Mouse (Mus musculus) forebrain, embryonic 10.5 days (tissue): ENCODE measurements around the gene Zdhhc17. TPM values are rescaled to one million over a fixed set of nuclear protein-coding genes. Genes with fewer than 3 reads are reported as not detected.

Experiments used
- DNase-seq: peaks from one replicate; pipeline ENCODE4 v3.0.0-alpha.2; 2017; ENCODE audit warnings: low spot score; ENCODE audit errors: extremely low spot score
- H3K27ac ChIP-seq: fragments of 300-500 bp; sonication (generic); 2 replicates; pipeline ENCODE4 v1.5.1; 2016; ENCODE audit warnings: mild to moderate bottlenecking
- H3K27me3 ChIP-seq: fragments of 300-500 bp; sonication (generic); 2 replicates; pipeline ENCODE4 v1.6.1; 2016; ENCODE audit warnings: mild to moderate bottlenecking; ENCODE audit not compliant: poor library complexity, severe bottlenecking
- H3K36me3 ChIP-seq: fragments of 300-500 bp; sonication (generic); replicated peaks from 2 replicates; pipeline ENCODE4 v1.6.1; 2016; ENCODE audit warnings: mild to moderate bottlenecking, moderate library complexity
- H3K4me1 ChIP-seq: fragments of 300-500 bp; sonication (generic); 2 replicates; pipeline ENCODE4 v1.6.1; 2016
- H3K4me3 ChIP-seq: fragments of 300-500 bp; sonication (generic); 2 replicates; pipeline ENCODE4 v1.5.1; 2016; ENCODE audit warnings: mild to moderate bottlenecking, moderate library complexity
- H3K9me3 ChIP-seq: fragments of 300-500 bp; sonication (generic); 2 replicates; pipeline ENCODE4 v1.6.1; 2016; ENCODE audit warnings: mild to moderate bottlenecking, moderate library complexity
- WGBS: fragments of 180-500 bp; shearing (Covaris S2); methylation state at CpG from one replicate; pipeline ENCODE4 v1.1.7; 2016; 5-methylcytosine and 5-hydroxymethylcytosine counted together
- polyA plus RNA-seq: library from polyadenylated mRNA; unstranded; fragments of >200 nt; fragmentation: Nextera tagmentation; extraction: Ambion mirVana; gene quantifications from 2 replicates; pipeline ENCODE4 v1.2.1, GENCODE M21; 2016

The Zdhhc17 gene
- polyA plus RNA-seq, 1 experiment from 2014 or later = 26.7 TPM

DNA sequence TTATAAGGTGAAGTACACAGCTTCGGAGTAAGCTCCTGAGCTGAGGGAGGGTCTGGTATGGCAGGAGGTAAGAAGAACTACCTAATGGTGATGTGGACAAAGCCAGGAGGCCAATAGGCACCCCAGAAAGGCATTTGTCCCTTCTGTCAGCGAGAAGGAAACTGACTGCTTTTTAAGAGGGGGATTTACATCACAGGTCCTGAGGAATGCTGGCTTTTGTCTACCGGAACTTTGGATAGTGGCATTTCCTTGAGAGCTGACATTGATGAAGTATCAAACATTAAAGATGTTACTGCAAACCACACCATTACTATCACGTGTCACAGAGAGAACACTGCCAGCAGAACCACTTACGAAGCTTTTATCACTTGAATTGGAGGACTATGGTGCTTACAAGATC lies 15.2 kb downstream of the Zdhhc17 start:
- H3K4me1 ChIP-seq = peaks cover 27% of the 10 kb centered on the region
- H3K9me3 ChIP-seq = no peaks in the 10 kb centered on the region
- 74% methylated on average over 5 of the region's 5 CpGs for WGBS
- no peak for DNase-seq
- H3K27me3 ChIP-seq = no peaks in the 10 kb centered on the region
- H3K36me3 ChIP-seq = peaks cover 7% of the 10 kb centered on the region
- no peak overlapping the region for H3K4me3 ChIP-seq
- no peak overlapping the region for H3K27ac ChIP-seq

DNA sequence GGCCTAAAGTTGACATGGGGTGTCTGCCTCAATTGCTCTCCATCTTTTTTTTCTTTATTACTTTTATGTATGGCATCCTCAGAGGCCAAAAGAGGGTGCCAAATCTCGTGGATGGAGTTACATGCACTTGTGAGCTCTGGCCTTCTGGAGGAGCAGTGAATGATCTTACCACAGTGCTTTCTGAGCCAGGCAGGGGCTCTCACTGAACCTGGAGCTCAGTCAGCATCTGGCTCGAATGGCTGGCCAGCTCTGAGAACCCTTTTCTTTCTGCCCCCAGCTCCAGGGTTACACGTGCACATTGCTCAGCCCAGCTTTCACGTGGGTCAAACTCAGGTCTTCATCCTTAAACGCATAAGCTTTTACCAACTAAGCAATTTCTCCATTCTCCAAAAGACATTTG lies 16.7 kb downstream of the Zdhhc17 start:
- DNase-seq = no peak
- Histone ChIP-seq H3K27ac (no peak overlapping the region), H3K9me3 (no peaks in the 10 kb centered on the region), H3K36me3 (no peaks in the 10 kb centered on the region), H3K4me1 (peaks cover 28% of the 10 kb centered on the region), H3K4me3 (no peak overlapping the region), H3K27me3 (no peaks in the 10 kb centered on the region)
- WGBS = 70% methylated on average over 5 of the region's 5 CpGs

DNA sequence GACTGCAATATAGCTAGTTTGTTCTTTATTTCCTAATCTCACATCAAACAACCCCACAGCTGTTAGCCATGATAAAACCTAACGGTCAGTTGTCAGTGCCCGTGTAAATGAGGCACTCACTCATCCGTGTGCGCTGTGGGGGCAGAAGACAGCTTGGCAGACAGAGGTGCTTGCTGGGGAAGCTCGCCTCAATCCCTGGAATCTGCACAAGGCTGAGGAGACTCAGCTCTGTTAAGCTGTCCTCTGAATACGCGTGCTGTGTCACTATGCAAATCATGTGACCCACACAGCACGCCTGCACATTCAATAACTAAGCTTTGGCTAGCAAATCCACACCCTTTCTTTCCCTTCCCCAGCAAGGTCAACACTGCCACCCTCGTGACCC lies 17.9 kb downstream of the Zdhhc17 start:
- Histone ChIP-seq H3K36me3 (no peaks in the 10 kb centered on the region), H3K27ac (no peak overlapping the region), H3K4me1 (peaks cover 28% of the 10 kb centered on the region), H3K9me3 (no peaks in the 10 kb centered on the region), H3K27me3 (no peaks in the 10 kb centered on the region), H3K4me3 (no peak overlapping the region)
- no peak for DNase-seq
- WGBS = 53% methylated on average over 9 of the region's 9 CpGs

DNA sequence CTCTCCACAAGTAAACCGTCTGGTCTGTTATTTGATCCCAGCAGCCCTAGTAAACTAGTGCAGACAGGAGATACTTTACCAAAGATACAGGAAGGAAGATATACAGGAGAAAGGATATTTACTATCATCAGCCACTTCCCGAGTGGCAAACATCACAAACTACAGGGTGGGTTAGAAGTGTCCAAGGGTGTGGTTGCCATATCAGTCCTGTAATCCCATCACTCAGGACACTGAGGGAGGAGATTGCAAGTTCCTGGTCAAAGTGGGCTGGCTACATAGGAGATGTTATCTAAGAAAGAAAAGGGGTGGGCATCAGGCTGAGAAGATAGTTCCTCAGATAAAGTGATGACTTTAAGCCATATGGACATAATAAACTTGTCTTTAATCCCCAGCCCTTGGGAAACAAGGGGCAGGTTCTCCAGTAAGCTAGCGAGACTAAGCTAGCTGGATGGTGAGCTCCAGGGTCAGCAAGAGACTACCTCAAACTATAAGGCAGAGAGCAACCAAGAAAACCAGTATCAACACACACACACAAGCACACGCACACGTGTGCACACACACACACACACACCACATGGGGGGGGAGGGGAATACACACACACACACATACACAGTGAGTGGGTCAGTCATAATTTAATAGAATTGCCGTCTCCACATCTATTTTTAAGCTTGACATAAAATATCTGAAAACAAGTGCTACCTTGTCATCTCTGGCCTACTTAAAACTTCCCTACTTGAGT lies 18.5 kb downstream of the Zdhhc17 start:
- no peak for DNase-seq
- Histone ChIP-seq H3K27ac (no peak overlapping the region), H3K9me3 (no peaks in the 10 kb centered on the region), H3K4me1 (peaks cover 28% of the 10 kb centered on the region), H3K4me3 (no peak overlapping the region), H3K27me3 (no peaks in the 10 kb centered on the region), H3K36me3 (no peaks in the 10 kb centered on the region)
- WGBS = 81% methylated on average over 6 of the region's 6 CpGs

GRCm38 (mm10) chr10:110989729-110990128 lies 20.2 kb downstream of the Zdhhc17 start:
- no peaks in the 10 kb centered on the region for H3K9me3 ChIP-seq
- H3K27ac ChIP-seq = no peak overlapping the region
- no peak for DNase-seq
- no peak overlapping the region for H3K4me3 ChIP-seq
- 0 out of 2 replicates have a peak, but pooled peaks cover 4% of the 10 kb centered on the region for H3K36me3 ChIP-seq
- H3K4me1 ChIP-seq = peaks cover 24% of the 10 kb centered on the region
- no peaks in the 10 kb centered on the region for H3K27me3 ChIP-seq
- WGBS = 68% methylated on average over 2 of the region's 2 CpGs

GRCm38 (mm10) chr10:110986682-110987081 lies 23.3 kb downstream of the Zdhhc17 start:
- Histone ChIP-seq H3K4me3 (no peak overlapping the region), H3K27me3 (no peaks in the 10 kb centered on the region), H3K4me1 (peaks cover 10% of the 10 kb centered on the region), H3K36me3 (peaks cover 8% of the 10 kb centered on the region; the same call in 1 of the 2 replicates), H3K27ac (no peak overlapping the region), H3K9me3 (no peaks in the 10 kb centered on the region)
- 96% methylated on average over 17 of the region's 17 CpGs for WGBS
- DNase-seq = no peak

- DNase-seq = no peak
- Histone ChIP-seq H3K36me3 (peaks cover 40% of the 10 kb centered on the region), H3K27me3 (no peaks in the 10 kb centered on the region), H3K4me1 (no peaks in the 10 kb centered on the region), H3K27ac (no peak overlapping the region), H3K4me3 (no peak overlapping the region), H3K9me3 (no peaks in the 10 kb centered on the region)
- 90% methylated on average over 4 of the region's 4 CpGs for WGBS
Measured at GRCm38 (mm10) chr10:110982771-110983170, 27.2 kb downstream of the Zdhhc17 start.

GRCm38 (mm10) chr10:110980441-110980840 lies 29.5 kb downstream of the Zdhhc17 start:
- Histone ChIP-seq H3K9me3 (no peaks in the 10 kb centered on the region), H3K36me3 (peaks cover 47% of the 10 kb centered on the region), H3K4me3 (no peak overlapping the region), H3K27me3 (no peaks in the 10 kb centered on the region), H3K4me1 (no peaks in the 10 kb centered on the region), H3K27ac (no peak overlapping the region)
- no peak for DNase-seq
- 95% methylated on average over 6 of the region's 6 CpGs for WGBS

GRCm38 (mm10) chr10:110979431-110979830 lies 30.5 kb downstream of the Zdhhc17 start:
- DNase-seq = no peak
- no peak overlapping the region for H3K27ac ChIP-seq
- H3K4me3 ChIP-seq = no peak overlapping the region
- H3K4me1 ChIP-seq = no peaks in the 10 kb centered on the region
- 87% methylated on average over 2 of the region's 2 CpGs for WGBS
- H3K27me3 ChIP-seq = no peaks in the 10 kb centered on the region
- peaks cover 53% of the 10 kb centered on the region for H3K36me3 ChIP-seq
- H3K9me3 ChIP-seq = no peaks in the 10 kb centered on the region

DNA sequence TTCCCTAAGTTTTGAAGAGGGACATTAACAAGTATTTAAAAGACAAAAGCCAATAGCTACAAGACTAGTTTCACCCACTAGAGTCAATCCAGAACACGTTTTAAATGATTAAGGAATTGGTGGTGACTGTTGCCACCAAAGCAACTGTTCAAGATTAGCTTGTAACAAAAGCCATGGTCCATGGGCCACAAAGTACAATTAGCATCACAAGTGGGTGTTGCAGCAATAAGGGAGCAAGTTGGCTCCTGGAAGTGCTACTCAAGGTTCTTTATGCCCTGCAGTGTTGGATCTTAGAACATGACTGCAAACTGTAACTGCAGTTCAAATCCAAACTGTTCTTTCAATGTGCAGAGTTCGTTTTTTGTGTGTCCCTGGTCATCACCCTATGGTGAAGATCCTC lies 32.6 kb downstream of the Zdhhc17 start:
- WGBS = 49% methylated on average over 2 of the region's 2 CpGs
- peaks cover 68% of the 10 kb centered on the region for H3K36me3 ChIP-seq

DNA sequence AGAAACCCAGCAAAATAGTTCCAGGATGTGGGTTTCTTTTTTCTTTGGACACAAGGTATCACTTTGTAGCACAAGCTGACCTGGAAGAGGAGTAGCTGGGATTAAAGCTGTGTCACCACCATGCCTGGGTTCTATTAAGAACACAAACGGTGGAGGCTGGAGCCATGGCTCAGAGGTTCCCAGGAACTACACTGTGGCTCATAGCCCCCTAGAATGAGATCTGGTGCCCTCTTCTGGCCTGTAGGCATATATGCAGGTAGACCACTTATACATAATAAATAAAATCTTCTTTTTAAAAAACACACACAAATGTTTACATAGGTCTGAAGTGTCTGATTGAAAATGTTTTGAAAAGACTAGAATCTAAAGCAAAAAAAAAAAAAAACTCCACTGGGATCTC lies 33.9 kb downstream of the Zdhhc17 start:
- H3K36me3 ChIP-seq = peaks cover 69% of the 10 kb centered on the region
- no peak overlapping the region for H3K27ac ChIP-seq
- WGBS = 14% methylated on average over 1 of the region's 1 CpGs
- H3K9me3 ChIP-seq = no peaks in the 10 kb centered on the region
- no peaks in the 10 kb centered on the region for H3K4me1 ChIP-seq
- H3K27me3 ChIP-seq = no peaks in the 10 kb centered on the region
- no peak overlapping the region for H3K4me3 ChIP-seq
- peak; percentile 24 for DNase-seq

More for the DNA sequence above, 32.6 kb downstream of the Zdhhc17 start:
- no peaks in the 10 kb centered on the region for H3K4me1 ChIP-seq
- H3K27ac ChIP-seq = no peak overlapping the region
- no peak for DNase-seq
- no peaks in the 10 kb centered on the region for H3K27me3 ChIP-seq
- H3K9me3 ChIP-seq = no peaks in the 10 kb centered on the region
- H3K4me3 ChIP-seq = no peak overlapping the region

DNA sequence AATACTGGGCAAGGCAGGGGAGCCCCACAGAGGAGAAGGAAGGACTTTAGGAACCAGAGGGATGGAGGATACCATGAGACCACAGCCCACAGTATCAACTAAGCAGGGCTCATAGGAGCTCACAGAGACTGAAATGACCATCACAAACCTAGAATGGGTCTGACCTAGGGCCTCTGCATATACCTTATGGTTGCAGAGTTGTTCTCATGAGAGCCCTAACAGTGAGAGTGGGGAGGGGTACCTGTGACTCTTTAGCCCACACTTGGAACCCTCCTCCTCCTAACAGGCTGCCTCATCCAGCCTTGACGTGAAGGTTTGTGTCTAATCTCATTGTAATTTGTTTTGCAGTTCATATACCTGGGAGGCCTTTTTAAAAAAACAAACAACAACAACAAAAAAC lies 35.1 kb downstream of the Zdhhc17 start:
- no peaks in the 10 kb centered on the region for H3K27me3 ChIP-seq
- no peak for DNase-seq
- WGBS = 86% methylated on average over 1 of the region's 1 CpGs
- no peaks in the 10 kb centered on the region; the same call in 1 of the 2 replicates for H3K4me1 ChIP-seq
- no peak overlapping the region for H3K27ac ChIP-seq
- H3K4me3 ChIP-seq = no peak overlapping the region
- peaks cover 67% of the 10 kb centered on the region for H3K36me3 ChIP-seq
- no peaks in the 10 kb centered on the region for H3K9me3 ChIP-seq

DNA sequence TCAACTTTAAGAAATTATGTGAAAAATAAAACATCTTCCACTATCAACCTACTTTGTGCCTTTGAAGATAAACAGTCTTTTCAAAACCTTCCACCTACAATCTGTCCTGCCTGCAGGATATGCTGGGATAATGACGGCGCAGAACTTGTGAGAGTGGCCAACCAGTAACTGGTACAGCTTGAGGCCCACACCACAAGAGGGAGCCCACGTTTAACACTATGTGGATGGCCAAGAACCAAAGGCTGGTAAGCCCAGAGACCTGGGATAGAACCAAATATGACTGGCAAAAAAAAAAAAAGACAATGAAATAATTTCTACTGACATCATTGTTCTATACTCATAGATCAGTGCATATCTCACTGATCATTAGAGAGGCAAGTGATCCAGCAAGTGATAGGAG lies 35.5 kb downstream of the Zdhhc17 start:
- Histone ChIP-seq H3K9me3 (no peaks in the 10 kb centered on the region), H3K27me3 (no peaks in the 10 kb centered on the region), H3K4me1 (peaks cover 3% of the 10 kb centered on the region; the same call in 1 of the 2 replicates), H3K36me3 (peaks cover 67% of the 10 kb centered on the region), H3K4me3 (no peak overlapping the region), H3K27ac (no peak overlapping the region)
- 59% methylated on average over 3 of the region's 3 CpGs for WGBS
- no peak for DNase-seq
